Mouse (Mus musculus) hindbrain, embryonic 12.5 days (tissue): Measurements from ENCODE around the gene Ociad2. TPM values are rescaled to one million over a fixed set of nuclear protein-coding genes. Genes with fewer than 3 reads are reported as not detected.

ENCODE experiments used
- polyA plus RNA-seq: library from polyadenylated mRNA; unstranded; fragments of >200 nt; fragmentation: Nextera tagmentation; extraction: Ambion mirVana; gene quantifications from 2 replicates; pipeline ENCODE4 v1.2.1, GENCODE M21; 2016

Gene Ociad2
- polyA plus RNA-seq, 1 experiment from 2014 or later, result 12.7 TPM

Other genes starting within 250 kb of the Ociad2 start
- 47.4 and 47.9 TPM in 2 replicates for gene Fryl, start 84.4 kb downstream of the Ociad2 start, polyA plus RNA-seq
- 195 and 207 TPM in 2 replicates for gene Ociad1, start 48.2 kb downstream of the Ociad2 start, polyA plus RNA-seq
- 0.20 TPM in 1 of 2 replicates, not detected in the other for gene Cwh43, start 65.0 kb upstream of the Ociad2 start, polyA plus RNA-seq
- gene Dcun1d4, start 140.0 kb upstream of the Ociad2 start, polyA plus RNA-seq, result 58.4 and 67.4 TPM in 2 replicates